Mouse (Mus musculus) testis, postnatal 14 days (tissue): Measurements from ENCODE around the gene Vmn1r132.
"Not testable (repeated sequence)": the region's sequence is repeated elsewhere in the genome, so short reads cannot be mapped to it uniquely, and the experiment has no call there.

Experiments used
- DNase-seq: peaks from one replicate; pipeline ENCODE4 v3.0.0; 2021; ENCODE audit warnings: low spot score

The Vmn1r132 gene

DNA sequence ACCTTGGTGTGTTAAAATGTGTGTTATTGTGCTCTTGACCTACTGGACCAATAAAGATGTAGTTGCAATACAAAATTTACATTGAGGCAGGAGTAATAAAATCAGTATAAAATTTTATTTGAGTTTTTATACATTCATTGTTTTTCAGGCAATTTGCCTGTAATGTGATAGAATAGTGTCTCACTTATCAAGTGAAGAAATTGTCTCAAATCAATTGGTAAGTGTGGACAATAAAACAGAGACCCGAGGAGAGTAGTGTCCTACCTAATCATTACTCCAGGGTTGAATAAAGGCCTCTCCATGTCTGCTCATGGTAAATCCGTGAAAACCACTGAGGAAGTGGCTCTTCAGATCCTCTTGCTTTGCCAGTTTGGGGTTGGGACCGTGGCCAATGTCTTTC is at the start of gene Vmn1r132:
Gene Vmn1r132, plus strand, starts transcription at position 301 of the 400 bp plus-strand sequence.
- DNase-seq = not testable (repeated sequence)
